Mouse (Mus musculus): ENCODE results near the gene Hoxb2.

Gene Hoxb2

DNA sequence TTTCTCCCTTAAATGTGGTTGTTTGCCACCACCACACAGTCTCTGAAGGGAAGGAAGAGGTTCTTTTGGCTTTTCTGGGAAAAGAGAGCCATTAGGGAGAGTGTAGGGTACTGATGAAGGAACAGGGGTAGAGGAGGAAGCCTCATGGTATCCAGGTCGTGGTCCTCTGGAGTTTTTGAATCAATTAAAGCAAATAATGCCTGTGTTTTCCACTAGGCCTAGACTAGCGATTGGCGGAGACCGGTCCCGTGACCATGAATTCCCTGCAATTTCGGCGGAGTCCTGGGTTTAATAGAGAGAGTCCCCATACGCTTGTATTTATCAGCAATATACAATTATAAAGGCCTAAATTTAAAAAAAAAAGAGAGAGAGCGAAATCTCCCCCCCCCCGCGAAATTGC is 987 bp downstream of the Hoxb2 start:
- no peak for DNase-seq (ENCODE audit: low spot score in 2 of 2)

DNA sequence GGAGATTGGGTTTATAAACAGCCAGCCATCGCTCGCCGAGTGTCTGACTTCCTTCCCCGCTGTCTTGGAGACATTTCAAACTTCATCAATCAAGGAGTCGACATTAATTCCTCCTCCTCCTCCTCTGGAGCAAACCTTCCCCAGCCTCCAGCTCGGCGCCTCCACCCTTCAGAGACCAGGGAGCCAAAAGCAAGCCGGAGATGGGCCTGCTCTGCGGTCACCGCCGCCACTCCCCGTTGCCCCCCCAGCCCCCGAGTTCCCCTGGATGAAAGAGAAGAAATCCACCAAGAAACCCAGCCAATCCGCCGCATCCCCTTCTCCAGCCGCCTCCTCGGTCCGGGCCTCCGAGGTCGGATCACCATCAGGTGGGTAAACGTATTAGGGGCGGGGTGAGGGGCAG is 1.5 kb downstream of the Hoxb2 start:
- no peak for DNase-seq (ENCODE audit: low spot score in 2 of 2)

DNA sequence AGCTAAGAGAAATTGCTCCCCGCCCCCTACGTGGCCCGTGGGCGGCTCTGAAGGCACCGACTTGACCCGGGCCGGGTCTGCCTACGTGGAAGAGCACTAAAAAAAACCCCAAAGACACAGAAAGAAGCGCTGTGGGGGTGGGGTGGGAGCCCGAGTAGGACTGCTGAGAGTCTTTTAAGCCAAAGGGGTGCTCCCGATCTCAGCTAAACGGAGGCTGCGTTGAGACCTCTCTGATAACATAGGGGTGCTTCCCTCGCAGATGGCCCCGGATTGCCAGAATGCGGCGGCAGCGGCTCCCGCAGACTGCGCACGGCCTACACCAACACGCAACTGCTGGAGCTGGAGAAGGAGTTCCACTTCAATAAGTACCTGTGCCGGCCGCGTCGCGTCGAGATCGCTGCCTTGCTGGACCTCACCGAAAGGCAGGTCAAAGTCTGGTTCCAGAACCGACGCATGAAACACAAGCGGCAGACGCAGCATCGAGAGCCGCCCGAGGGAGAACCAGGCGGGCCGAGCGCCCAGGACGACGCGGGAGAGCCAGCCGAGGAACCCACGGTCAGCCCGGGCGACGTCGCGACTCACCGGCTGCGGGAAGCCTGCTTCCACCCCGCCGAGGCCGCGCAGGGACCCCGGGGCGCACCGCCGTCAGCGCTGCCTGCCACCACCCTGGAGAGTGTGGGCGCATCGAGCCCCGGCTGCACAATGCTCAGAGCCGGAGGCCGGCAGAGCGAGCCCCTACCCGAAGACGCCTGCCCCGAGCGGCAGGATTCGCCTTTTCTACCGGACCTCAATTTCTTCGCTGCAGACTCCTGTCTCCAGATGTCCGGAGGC is 2.6 kb downstream of the Hoxb2 start:
- DNase-seq (ENCODE audit: low spot score in 2 of 2) = no peak

DNA sequence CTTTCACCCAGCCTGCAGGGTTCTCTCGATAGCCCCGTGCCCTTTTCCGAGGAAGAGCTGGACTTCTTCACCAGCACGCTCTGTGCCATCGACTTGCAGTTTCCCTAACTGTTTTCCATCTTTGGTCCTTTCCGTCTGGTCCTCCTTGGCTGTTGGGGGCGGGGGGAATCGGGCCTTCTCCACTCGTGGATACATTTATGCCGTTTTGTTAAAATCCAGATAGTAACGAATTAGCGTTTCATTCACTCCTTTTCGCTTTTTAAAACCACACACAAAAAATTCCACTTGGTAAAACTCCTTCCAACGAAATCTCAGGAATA is 3.2 kb downstream of the Hoxb2 start:
- DNase-seq (ENCODE audit: low spot score in 2 of 2) = no peak

DNA sequence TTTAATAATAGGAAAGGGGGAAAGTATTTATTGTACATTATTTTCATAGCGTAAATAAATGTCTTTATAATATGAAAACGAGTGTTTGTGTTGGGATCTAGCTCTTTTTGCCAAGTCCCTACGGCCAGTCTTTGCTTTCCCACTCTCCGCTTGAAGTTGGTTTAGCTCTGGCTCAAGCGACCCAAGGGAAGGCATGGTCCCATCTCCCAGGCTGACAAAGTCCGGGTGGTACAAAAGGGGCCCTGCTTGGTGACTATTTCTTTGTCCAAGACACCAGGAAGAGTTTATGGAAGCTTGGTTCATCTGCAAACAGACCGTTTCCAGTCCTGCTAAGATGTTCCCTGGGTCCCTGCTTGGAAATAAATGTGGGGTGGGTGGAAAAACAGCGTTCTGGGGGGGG is 3.6 kb downstream of the Hoxb2 start:
- no peak for DNase-seq (ENCODE audit: low spot score in 2 of 2)

DNA sequence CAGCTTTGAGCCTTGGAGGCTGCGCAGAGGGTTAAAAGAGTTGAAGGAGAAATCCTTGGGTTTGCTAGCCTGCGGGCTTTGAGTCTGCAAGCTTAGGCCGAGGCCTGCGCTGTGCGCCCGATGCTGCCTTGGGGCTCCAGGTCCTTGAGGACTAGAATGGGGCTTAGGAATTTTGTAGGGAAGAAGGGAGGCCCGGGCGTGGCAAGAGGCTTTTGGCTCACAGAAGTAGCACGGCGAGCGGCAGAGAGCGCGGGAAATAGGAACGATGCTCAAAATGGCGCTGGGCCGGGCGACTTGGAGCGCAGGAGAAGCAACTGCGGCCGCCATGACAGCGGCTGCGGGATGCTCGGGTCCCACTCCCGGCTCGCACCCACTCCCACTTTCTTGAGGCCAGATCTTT is 4.1 kb downstream of the Hoxb2 start:
- DNase-seq (ENCODE audit: low spot score in 2 of 2) = no peak

DNA sequence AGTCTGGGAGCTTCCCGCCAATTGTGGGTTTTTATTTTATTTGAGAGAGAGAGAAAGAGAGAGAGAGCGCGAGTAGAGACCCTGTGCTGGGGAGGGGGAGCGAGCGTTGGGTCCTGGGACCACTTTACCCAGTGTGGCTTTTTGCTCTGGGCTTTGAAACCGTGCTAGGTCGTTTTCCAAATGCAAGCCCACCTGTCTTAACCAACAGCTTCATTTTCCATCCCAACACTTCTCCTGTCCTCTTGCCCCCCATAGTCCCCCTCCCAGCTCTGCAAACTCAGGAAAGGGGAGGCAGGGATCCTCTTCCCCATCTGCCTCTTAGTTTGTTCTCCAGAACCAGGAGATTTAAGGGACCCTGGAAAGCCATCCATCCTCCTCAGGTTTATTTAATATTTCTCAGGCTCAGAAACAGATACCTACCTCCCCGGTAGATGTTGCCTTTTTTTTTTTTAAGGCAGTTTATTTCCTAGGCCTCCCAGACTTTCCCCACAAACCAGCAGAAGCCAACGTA is 4.5 kb downstream of the Hoxb2 start:
- no peak for DNase-seq (ENCODE audit: low spot score in 2 of 2)

DNA sequence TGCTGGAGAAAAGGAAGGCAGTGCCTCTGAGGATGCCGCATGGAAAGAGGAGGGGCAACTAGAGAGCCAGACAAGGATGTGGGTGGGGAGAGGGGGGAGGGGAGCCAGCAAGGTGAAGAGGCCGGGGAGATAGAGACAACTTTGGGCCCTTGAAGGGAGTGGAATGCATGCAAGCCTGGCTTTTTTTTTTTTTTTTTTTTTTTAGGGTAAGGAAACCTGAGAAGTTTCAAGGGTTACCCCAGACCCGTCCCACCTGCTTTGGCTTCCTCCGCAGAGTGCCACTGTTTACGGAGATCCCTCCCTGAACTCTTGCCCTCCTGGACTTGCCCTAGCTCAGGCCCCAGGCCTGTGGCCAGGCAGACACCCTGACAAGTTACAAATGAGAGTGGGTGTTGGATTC is 13.5 kb downstream of the Hoxb2 start:
- no peak for DNase-seq (ENCODE audit: low spot score in 2 of 2)

DNA sequence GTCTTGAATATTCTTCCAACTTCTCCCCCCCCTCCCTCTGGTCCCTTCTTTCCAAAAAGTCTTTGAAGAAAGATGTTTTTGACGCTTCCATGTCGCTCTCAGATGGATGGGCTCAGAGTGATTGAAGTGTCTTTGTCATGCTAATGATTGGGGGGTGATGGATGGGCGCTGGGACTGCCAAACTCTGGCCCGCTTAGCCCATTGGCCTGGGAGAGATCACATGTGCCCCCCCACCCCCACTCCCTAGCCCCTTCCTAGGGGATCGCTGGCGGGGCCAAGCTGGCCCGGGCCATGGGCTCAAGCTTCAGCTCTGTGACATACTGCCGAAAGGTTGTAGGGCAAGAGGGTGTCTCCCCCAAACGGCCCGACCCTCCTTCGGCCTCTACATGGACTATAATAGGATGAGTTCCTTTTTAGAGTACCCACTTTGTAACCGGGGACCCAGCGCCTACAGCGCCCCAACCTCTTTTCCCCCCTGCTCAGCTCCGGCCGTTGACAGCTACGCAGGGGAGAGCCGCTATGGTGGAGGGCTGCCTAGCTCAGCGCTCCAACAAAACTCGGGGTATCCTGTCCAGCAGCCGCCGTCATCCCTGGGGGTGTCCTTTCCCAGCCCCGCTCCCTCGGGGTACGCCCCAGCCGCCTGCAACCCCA is 15.2 kb downstream of the Hoxb2 start, which contains the start of gene Hoxb1:
Hoxb1 (plus strand) TSS at position 312 of the 651 bp plus-strand sequence.
- no peak for DNase-seq (ENCODE audit: low spot score in 2 of 2)

DNA sequence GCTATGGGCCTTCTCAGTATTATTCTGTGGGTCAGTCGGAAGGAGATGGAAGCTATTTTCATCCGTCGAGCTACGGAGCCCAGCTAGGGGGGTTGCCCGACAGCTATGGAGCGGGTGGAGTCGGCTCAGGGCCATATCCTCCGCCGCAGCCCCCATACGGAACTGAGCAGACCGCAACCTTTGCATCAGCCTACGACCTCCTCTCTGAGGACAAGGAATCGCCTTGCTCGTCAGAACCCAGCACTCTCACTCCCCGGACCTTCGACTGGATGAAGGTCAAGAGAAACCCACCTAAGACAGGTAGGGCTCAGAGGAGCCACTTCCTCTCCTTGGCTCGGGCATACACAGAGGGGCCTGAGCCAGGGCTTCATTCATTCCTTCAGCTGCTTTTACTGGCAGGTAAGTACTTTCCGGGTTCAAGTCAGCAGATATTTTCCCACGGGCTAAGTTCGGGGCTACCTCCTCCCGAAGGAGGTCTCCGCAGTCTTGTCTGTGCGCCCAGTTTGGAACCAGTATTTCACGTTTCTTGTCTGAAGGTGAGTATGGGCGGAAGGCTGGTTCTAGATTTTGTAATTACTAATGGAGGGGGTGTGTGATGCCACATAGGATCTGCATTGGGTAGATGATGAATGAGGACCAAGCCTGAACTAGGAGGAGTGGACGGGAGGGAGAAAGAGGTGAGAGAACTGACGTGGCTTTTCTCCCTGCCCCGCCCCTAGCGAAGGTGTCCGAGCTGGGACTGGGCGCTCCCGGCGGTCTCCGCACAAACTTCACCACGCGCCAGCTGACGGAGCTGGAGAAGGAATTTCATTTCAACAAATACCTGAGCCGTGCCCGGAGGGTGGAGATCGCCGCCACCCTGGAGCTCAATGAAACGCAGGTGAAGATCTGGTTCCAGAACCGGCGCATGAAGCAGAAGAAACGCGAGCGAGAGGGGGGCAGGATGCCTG is 16.0 kb downstream of the Hoxb2 start:
- DNase-seq (ENCODE audit: low spot score in 2 of 2) = no peak

DNA sequence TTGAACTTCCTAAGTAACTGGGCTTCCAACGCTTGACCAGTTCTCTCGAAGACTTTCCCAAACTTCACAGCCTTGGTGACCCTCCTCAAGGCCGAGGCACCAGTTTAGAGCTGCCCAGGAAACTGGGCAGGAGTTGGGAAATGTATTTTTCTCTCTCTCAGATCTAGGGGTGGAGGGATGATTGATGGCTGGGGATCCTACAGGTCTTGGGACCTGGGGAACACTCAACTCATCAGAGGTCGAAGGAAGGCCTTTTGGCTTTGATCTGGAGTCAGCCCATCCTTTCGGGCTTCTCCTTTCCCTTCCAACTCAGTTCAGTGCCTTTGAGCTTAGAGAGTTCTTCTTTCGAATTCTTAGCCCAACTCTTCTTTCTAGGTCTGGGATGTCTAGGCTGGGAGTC is 16.8 kb downstream of the Hoxb2 start:
- no peak for DNase-seq (ENCODE audit: low spot score in 2 of 2)

DNA sequence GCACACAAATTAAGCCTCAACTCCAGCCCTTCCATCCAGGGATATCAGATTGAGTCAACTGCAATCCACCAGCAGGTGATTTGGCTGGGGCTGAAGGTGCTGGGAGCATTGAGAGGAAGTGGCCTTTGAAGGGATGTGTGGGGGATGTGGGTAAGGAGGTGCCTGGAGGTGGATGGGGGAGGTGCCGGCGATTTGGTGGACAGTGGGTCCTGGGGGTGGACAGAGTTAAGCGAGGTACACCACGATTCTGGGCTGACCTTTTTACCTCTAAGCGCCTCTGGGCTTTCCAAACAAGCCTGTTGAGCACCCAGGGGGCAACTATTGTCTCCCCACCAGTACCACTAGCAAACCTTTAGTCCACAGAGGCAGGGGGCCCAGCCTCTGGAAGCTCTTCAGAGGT is 18.4 kb downstream of the Hoxb2 start:
- no peak for DNase-seq (ENCODE audit: low spot score in 2 of 2)

DNA sequence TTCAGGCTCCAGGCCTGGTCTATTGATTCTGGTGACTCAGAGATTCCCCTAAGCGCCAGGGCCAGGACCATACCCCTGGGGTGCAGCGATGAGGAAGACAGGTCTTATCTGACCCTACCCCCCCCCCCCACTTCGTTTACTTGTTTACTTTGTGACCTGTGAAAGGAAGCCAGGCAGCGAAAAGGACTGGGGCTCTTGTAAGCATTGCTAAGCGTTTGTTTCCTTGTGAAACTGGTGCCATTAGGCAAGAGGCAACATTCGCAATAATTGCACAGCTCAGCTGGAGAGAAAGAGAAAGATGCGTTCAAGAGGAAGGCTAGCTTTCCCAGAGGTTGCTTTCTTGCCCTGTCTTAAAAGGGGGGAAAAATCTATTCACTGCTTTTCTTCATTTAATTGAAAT is 18.8 kb downstream of the Hoxb2 start:
- DNase-seq (ENCODE audit: low spot score in 2 of 2) = no peak

DNA sequence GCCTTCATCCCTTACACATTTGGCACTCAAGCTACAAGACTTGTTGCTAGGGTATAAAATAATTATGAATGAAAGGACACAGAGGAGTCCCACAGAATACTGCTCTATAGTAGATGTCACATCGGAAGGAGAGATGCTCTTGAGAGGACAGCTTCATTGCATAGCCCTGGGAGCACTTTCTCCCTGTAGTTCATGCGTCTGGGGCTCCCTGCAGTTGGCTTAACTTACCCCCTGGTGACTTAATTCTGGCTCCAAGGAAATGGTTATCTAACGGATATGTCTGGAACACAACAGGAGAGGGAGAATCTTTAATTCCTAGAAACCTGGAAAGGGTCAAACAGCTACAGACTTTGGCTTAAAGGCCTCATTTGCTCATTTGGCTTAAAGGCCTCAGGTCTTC is 21.4 kb downstream of the Hoxb2 start:
- DNase-seq (ENCODE audit: low spot score in 2 of 2) = no peak

DNA sequence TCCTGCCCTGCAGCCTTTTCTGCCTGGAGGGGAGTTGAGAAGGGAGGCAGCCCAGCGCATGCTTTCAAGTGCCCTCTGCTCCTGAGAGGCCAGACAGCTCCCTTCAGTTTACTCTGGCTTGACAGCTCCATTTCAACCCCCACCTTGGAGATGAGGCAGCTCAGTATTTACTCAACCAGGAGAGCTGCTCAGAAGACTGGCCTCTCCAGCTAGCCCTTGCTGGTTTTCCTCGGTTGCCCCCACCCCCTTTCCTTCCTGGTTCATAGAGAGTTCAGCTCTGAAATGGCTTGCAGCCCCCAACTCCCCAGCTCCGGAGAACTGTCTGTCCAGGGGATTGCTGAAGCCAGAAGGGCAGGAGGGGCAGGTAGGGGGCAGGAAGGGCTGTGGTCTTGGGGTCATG is 22.2 kb downstream of the Hoxb2 start:
- no peak for DNase-seq (ENCODE audit: low spot score in 2 of 2)

DNA sequence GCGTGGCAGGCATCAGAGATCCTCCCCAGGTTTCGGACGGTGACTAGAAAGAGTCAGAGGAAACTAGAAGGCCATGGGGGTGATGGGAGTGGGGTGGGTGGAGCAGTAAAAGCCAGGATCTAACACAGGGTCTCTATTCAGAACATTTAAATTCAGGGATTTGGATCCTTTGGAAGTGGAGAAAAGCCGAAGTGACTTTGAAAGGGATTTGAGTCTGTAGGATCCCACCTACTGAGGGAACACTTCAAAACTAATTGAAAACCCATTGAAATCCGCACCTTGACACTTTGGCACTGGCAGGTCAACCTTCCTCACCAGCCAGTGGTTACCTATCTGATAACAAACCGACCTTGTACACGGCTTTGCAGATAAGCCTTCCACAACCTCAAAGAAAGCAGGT is 24.5 kb downstream of the Hoxb2 start:
- DNase-seq (ENCODE audit: low spot score in 2 of 2) = no peak

DNA sequence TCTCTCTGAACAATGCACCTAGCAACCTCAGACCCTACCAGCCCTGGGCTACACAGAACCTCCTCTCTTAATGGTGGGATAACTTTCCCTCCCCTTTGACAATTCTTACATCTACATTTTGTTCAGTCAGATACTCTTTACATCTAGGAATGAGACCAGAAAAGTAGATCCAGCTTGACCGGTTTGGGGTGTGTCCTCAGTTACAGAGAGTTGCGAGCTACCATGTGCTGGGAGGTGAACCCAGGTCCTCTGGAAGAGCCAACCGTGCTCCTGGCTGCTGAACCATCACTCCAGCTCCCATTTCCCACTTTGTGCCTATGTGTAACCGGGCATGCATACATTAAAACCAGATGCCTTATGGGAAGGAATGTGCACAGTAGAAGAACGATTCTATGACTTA is 33.1 kb downstream of the Hoxb2 start:
- no peak for DNase-seq (ENCODE audit: low spot score in 2 of 2)

DNA sequence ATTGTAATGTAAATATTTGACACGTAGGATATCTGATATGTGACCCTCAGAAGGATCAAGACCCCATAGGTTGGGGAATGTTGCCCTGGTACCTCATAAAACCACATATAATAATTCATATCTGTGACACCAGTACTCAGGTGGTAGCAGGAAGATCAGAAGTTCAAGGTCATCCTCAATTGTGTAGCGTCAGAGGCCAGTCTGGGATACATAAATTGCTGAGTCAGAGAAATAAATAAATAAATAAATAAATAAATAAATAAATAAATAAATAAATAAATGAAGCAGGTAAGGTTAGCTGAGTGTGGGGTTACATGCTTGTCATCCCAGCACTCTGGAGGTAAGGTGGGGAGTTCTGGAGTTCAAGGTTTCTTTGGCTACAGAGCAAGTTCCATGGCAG is 37.3 kb downstream of the Hoxb2 start:
- DNase-seq (ENCODE audit: low spot score in 2 of 2) = no peak

DNA sequence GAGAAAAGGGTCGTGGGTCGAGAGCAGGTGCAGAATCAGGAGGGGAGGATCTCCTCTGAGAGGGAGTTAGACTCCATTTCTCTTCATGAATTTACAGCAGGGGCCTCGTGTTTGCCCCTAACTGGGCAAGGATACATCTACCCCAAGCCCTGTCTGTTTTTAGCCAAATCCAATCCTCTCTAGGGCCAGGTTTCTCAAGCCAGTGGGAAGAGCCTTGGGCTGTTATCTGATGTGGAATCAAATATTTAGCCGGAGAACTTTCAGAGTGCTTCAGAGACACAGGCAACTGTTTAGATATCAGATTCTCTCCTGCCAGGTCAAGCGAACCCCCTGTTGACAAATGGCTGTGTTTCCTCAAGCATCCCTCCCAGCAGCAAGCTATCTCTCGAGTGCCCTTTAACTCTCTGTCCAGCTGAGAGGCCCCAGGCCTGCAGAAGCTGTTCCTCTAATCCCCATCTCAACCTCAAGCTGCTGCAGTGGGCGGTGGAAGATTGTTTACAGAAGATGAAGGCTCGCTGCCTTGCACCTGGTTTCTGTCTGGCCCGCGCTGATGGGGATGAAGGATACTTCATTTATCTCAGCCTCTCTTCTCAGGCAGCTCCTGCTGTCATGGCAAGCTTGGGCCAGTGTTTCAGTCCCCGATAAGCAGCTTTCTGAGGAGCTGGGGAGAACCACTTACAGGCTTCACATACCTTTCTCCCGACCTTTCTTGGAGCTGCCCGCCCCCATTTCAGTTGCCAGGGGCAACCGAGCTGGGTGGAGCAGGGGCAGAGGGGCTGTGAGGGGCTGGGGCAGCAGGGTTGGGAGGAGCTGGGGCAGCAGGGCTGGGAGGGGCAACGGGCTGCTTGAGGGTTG is 46.7 kb downstream of the Hoxb2 start:
- no peak for DNase-seq (ENCODE audit: low spot score in 2 of 2)

DNA sequence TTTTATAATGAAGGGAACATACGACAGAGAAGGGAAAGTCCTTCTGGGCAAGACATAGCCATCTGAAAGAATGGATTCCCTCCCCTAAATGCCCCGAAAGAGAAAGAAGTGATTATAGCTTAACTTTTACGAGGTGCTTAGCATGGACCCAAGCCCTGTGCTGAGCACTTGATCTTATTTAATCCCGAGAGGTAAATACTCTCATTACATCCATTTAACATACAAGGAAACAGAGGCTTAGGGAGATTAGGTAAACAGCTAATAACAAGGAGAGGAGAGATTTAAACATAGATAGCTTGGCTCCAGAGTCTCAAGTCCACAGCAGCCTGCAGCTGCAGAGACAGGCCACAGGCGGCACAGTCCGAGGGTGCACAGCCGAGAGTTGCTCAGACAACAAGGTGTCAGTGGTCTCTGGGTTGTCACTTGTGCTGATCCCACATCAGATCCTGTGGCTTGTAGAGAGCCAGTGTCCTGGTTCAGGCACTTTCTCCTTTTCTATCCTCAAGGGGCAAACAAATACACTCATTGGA is 47.5 kb downstream of the Hoxb2 start:
- no peak for DNase-seq (ENCODE audit: low spot score in 2 of 2)

DNA sequence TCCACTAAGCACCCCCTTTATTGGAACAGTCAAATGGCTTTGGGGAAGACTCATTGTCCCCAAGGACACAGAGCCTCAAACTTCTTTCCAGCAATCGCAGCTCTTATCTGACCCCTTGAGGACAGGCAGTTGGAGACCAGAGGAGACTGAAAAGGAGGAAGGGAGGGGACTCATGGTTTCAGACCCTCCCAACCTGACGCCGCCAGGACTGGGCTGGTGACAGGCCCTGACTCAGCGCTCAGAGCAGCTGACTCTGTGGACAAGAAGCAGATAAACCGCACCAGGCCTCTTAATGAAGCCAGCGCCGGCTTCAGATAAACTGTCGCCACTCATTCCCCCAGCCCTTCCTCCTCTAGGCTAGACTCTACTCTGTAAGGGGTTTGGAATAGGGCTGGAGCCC is 49.6 kb downstream of the Hoxb2 start:
- DNase-seq (ENCODE audit: low spot score in 2 of 2) = no peak
